Mouse (Mus musculus) embryonic facial prominence, embryonic 10.5 days (tissue): Measurements from ENCODE around the gene Adamts17. TPM values are rescaled to one million over a fixed set of nuclear protein-coding genes. Genes with fewer than 3 reads are reported as not detected.

Experiments used
- DNase-seq: peaks from one replicate; pipeline ENCODE4 v3.0.0-alpha.2; 2017; ENCODE audit warnings: low spot score
- H3K27ac ChIP-seq: fragments of 300-500 bp; sonication (generic); replicated peaks from 2 replicates; pipeline ENCODE4 v1.5.1; 2016; ENCODE audit warnings: mild to moderate bottlenecking
- H3K27me3 ChIP-seq: fragments of 300-500 bp; sonication (generic); replicated peaks from 2 replicates; pipeline ENCODE4 v1.6.1; 2016; ENCODE audit warnings: low read depth, mild to moderate bottlenecking; ENCODE audit not compliant: poor library complexity, severe bottlenecking
- H3K36me3 ChIP-seq: fragments of 300-500 bp; sonication (generic); replicated peaks from 2 replicates; pipeline ENCODE4 v1.6.1; 2016; ENCODE audit warnings: mild to moderate bottlenecking, moderate library complexity
- H3K4me1 ChIP-seq: fragments of 300-500 bp; sonication (generic); 2 replicates; pipeline ENCODE4 v1.6.1; 2016
- H3K4me3 ChIP-seq: fragments of 300-500 bp; sonication (generic); 2 replicates; pipeline ENCODE4 v1.5.1; 2016; ENCODE audit warnings: mild to moderate bottlenecking, moderate library complexity
- H3K9me3 ChIP-seq: fragments of 300-500 bp; sonication (generic); 2 replicates; pipeline ENCODE4 v1.6.1; 2016; ENCODE audit warnings: mild to moderate bottlenecking
- WGBS: fragments of 180-500 bp; shearing (Covaris S2); methylation state at CpG from one replicate; pipeline ENCODE4 v1.1.7; 2016; 5-methylcytosine and 5-hydroxymethylcytosine counted together
- polyA plus RNA-seq: library from polyadenylated mRNA; unstranded; fragments of >200 nt; fragmentation: Nextera tagmentation; extraction: Ambion mirVana; gene quantifications from 2 replicates; pipeline ENCODE4 v1.2.1, GENCODE M21; 2016

Gene Adamts17
- polyA plus RNA-seq, 1 experiment from 2014 or later = 2.6 TPM

GRCm38 (mm10) chr7:67045202-67045601 lies 205.7 kb downstream of the Adamts17 start:
- WGBS = 96% methylated on average over 6 of the region's 6 CpGs
- no peak for DNase-seq
- H3K36me3 ChIP-seq = no peaks in the 10 kb centered on the region

DNA sequence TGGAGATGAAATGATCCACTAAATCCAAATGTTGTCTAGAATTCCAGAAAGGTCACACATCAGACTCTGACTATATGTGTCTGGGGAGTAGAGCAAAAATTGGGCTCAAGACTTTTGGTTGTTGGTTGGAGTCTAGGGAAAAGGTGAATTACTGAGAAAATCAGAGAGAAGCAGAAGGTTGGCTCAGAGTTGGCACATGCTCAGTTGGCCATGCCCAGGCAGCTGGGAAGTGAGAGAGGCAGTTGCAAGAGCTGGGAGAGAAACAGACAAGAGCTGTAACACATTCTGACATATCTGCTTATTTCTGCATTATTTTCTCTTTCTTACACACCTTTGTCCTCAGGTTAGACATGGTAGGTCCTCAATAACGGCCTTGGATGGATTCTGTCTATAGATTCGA lies 209.7 kb downstream of the Adamts17 start:
- H3K4me1 ChIP-seq = no peaks in the 10 kb centered on the region
- no peaks in the 10 kb centered on the region for H3K9me3 ChIP-seq
- H3K36me3 ChIP-seq = no peaks in the 10 kb centered on the region
- no peaks in the 10 kb centered on the region for H3K27me3 ChIP-seq
- DNase-seq = no peak
- WGBS = 88% methylated on average over 2 of the region's 2 CpGs
- no peak overlapping the region for H3K4me3 ChIP-seq
- H3K27ac ChIP-seq = no peak overlapping the region

More at GRCm38 (mm10) chr7:67045202-67045601, 205.7 kb downstream of the Adamts17 start:
- Histone ChIP-seq H3K9me3 (no peaks in the 10 kb centered on the region), H3K27me3 (no peaks in the 10 kb centered on the region), H3K4me3 (no peak overlapping the region), H3K27ac (no peak overlapping the region), H3K4me1 (peaks cover under 1% of the 10 kb centered on the region; the same call in 1 of the 2 replicates)

GRCm38 (mm10) chr7:67050424-67050823 lies 210.9 kb downstream of the Adamts17 start:
- no peak for DNase-seq
- Histone ChIP-seq H3K4me1 (no peaks in the 10 kb centered on the region), H3K36me3 (no peaks in the 10 kb centered on the region), H3K4me3 (no peak overlapping the region), H3K27me3 (no peaks in the 10 kb centered on the region), H3K27ac (no peak overlapping the region), H3K9me3 (no peaks in the 10 kb centered on the region)
- 88% methylated on average over 3 of the region's 3 CpGs for WGBS

DNA sequence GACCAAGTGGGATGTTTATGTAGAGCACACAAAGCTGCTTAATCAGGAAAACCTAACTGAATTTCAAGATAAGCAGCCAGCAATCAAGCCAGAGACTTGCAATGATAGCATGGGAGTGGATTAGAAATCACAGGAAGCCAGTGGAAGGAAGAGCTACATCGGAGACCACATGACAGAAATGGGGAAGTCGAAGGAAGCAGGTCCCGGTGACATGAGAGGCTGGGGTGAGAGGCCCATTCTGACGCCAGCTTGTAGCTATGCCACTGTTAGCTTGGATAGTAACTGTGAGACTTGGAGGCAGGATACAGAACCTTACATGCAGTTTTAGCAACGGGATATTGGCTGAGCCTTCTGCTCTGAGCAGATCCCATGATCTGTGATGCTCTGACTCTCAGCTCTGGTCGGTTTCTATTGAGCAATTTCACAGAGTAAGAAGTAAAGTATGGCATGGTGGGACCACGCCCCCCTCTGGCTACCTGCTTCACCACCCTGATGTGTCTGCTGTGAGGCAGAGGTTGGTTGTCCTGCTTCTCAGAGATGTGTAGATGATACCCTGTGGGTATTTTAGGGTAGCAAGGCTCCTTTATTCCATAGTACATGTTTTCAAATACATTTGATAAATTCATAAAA lies 211.7 kb downstream of the Adamts17 start:
- H3K4me3 ChIP-seq = no peak overlapping the region
- WGBS = 82% methylated on average over 7 of the region's 7 CpGs
- no peaks in the 10 kb centered on the region for H3K27me3 ChIP-seq
- no peak for DNase-seq
- H3K9me3 ChIP-seq = no peaks in the 10 kb centered on the region
- H3K4me1 ChIP-seq = no peaks in the 10 kb centered on the region
- no peaks in the 10 kb centered on the region for H3K36me3 ChIP-seq
- H3K27ac ChIP-seq = no peak overlapping the region

GRCm38 (mm10) chr7:67054876-67055275 lies 215.3 kb downstream of the Adamts17 start:
- 94% methylated on average over 3 of the region's 3 CpGs for WGBS
- Histone ChIP-seq H3K4me3 (no peak overlapping the region), H3K27me3 (no peaks in the 10 kb centered on the region), H3K9me3 (no peaks in the 10 kb centered on the region), H3K4me1 (no peaks in the 10 kb centered on the region), H3K27ac (no peak overlapping the region), H3K36me3 (no peaks in the 10 kb centered on the region)
- DNase-seq = no peak

DNA sequence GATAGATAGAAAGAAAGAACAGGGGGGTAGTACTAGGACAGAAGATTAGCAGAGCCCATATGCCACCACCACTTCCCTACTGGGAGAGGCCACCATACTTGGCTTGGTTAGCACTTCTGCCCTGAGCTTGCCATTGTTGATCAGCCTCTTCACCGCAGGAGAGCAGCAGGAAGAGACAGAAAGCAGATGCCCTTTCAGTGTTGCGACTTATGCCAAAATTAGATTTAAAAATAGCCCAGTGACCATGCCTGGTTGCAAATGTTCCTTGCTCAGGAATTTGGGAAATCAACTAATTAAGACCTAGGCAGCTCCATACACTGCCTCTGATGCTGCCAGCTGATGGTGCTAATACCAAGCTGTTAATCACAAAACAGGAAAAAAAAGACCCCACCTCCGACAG lies 216.0 kb downstream of the Adamts17 start:
- H3K9me3 ChIP-seq = no peaks in the 10 kb centered on the region
- no peak for DNase-seq
- 77% methylated on average over 3 of the region's 3 CpGs for WGBS
- no peaks in the 10 kb centered on the region for H3K36me3 ChIP-seq
- H3K4me1 ChIP-seq = no peaks in the 10 kb centered on the region
- H3K4me3 ChIP-seq = no peak overlapping the region
- H3K27ac ChIP-seq = no peak overlapping the region
- H3K27me3 ChIP-seq = no peaks in the 10 kb centered on the region

DNA sequence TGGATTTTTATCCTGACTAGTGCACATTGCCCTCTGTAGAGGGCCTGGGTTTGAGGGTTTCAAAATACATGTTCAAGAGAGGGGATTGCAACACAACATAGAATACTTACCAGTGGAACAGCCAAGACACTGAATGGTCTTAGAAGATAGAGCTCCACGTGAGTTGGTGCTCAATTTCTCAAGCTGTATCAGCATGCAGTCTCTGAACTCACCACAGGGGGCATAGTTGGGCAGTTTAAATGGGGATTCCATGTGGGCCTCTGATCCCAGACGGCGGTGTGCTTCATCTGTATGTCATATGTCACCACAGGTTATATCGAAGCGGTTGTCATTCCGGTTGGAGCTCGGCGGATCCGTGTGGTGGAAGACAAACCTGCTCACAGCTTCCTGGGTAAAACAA lies 222.2 kb downstream of the Adamts17 start:
- no peaks in the 10 kb centered on the region for H3K4me1 ChIP-seq
- H3K4me3 ChIP-seq = no peak overlapping the region
- H3K27me3 ChIP-seq = no peaks in the 10 kb centered on the region
- no peaks in the 10 kb centered on the region for H3K36me3 ChIP-seq
- 82% methylated on average over 9 of the region's 9 CpGs for WGBS
- no peaks in the 10 kb centered on the region for H3K9me3 ChIP-seq
- no peak overlapping the region for H3K27ac ChIP-seq
- DNase-seq = peak; percentile 41

DNA sequence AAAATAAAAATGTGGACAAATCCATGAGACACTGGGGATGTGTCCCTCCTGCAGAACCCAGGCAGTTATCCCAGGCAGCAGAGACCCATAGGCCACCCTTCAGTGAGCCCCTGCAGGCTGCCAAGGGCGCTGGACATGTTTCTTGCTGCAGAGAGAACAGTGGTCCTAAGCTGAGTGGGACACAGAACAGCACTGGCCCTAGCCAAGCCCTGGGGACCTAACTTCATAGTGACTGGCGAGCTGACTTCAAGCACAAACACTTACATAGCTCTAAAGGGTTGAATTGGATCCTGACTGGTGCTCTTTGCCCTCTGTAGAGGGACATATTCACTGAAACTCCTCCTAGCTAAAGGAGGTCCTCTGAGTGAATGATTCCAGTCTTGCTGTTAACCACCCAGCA lies 223.0 kb downstream of the Adamts17 start:
- H3K4me3 ChIP-seq = no peak overlapping the region
- H3K4me1 ChIP-seq = no peaks in the 10 kb centered on the region
- no peak for DNase-seq
- H3K27ac ChIP-seq = no peak overlapping the region
- no peaks in the 10 kb centered on the region for H3K27me3 ChIP-seq
- H3K9me3 ChIP-seq = no peaks in the 10 kb centered on the region
- 76% methylated on average over 2 of the region's 2 CpGs for WGBS
- no peaks in the 10 kb centered on the region for H3K36me3 ChIP-seq

- DNase-seq = no peak
- Histone ChIP-seq H3K27ac (no peak overlapping the region), H3K9me3 (no peaks in the 10 kb centered on the region), H3K4me3 (no peak overlapping the region), H3K4me1 (no peaks in the 10 kb centered on the region), H3K27me3 (no peaks in the 10 kb centered on the region), H3K36me3 (no peaks in the 10 kb centered on the region)
- WGBS = 89% methylated on average over 10 of the region's 10 CpGs
These were observed 225.2 kb downstream of the Adamts17 start for GRCm38 (mm10) chr7:67064627-67065305.

GRCm38 (mm10) chr7:67065631-67066030 lies 226.1 kb downstream of the Adamts17 start:
- Histone ChIP-seq H3K4me3 (no peak overlapping the region), H3K9me3 (no peaks in the 10 kb centered on the region), H3K36me3 (no peaks in the 10 kb centered on the region), H3K27ac (no peak overlapping the region), H3K27me3 (no peaks in the 10 kb centered on the region), H3K4me1 (no peaks in the 10 kb centered on the region)
- 88% methylated on average over 4 of the region's 4 CpGs for WGBS
- DNase-seq = no peak

- DNase-seq = no peak
- no peak overlapping the region for H3K4me3 ChIP-seq
- peaks cover 9% of the 10 kb centered on the region; the same call in 1 of the 2 replicates for H3K4me1 ChIP-seq
- H3K27ac ChIP-seq = no peak overlapping the region
- WGBS = 87% methylated on average over 10 of the region's 10 CpGs
- no peaks in the 10 kb centered on the region for H3K27me3 ChIP-seq
- no peaks in the 10 kb centered on the region for H3K9me3 ChIP-seq
- H3K36me3 ChIP-seq = no peaks in the 10 kb centered on the region
These were observed 232.6 kb downstream of the Adamts17 start for GRCm38 (mm10) chr7:67072015-67072685.

- no peak for DNase-seq
- WGBS = 92% methylated on average over 10 of the region's 10 CpGs
These were observed 243.2 kb downstream of the Adamts17 start for GRCm38 (mm10) chr7:67082751-67083150.

DNA sequence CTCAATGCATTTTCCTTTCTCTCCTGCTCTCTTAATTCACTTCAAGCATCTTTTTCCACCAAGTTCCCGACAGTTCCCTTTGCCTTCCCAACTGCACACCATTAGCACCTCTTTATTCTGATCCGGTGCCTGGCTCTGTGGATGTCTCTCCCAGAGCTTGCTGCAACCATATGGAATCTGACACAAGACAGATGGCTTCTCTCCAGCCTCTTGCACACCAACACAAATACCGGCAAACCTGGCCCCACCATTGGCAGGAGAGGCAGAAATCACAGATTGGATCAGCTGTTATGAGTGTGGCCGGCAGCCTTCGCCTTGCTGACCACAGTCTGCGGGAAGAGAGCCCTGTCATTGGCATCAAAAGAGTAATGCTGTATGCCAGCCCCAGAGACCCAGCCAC lies 248.2 kb downstream of the Adamts17 start:
- Histone ChIP-seq H3K36me3 (no peaks in the 10 kb centered on the region), H3K4me1 (no peaks in the 10 kb centered on the region), H3K9me3 (no peaks in the 10 kb centered on the region), H3K27ac (no peak overlapping the region), H3K4me3 (no peak overlapping the region), H3K27me3 (no peaks in the 10 kb centered on the region)
- no peak for DNase-seq
- 79% methylated on average over 6 of the region's 6 CpGs for WGBS

More at GRCm38 (mm10) chr7:67082751-67083150, 243.2 kb downstream of the Adamts17 start:
- H3K27me3 ChIP-seq = no peaks in the 10 kb centered on the region
- no peak overlapping the region for H3K27ac ChIP-seq
- no peaks in the 10 kb centered on the region for H3K4me1 ChIP-seq
- H3K36me3 ChIP-seq = no peaks in the 10 kb centered on the region
- H3K9me3 ChIP-seq = no peaks in the 10 kb centered on the region
- H3K4me3 ChIP-seq = no peak overlapping the region
